Mouse (Mus musculus) MEL (cell line): ENCODE measurements around the gene Hibch. TPM values are rescaled to one million over a fixed set of nuclear protein-coding genes. Genes with fewer than 3 reads are reported as not detected.
"Not testable (repeated sequence)": the region's sequence is repeated elsewhere in the genome, so short reads cannot be mapped to it uniquely, and the experiment has no call there.

Experiments used
- DNase-seq: peaks from one replicate; pipeline ENCODE4 v3.0.0; 2011; ENCODE audit warnings: low read depth, low spot score
- H3K27ac ChIP-seq: 2 replicates; pipeline ENCODE4 v1.5.1; 2012; ENCODE audit warnings: low read depth, mild to moderate bottlenecking, control low read depth, low read length, moderate library complexity; ENCODE audit not compliant: control insufficient read depth
- H3K27me3 ChIP-seq, 2 experiments: fragments of 150-350 bp in 1 of 2; sonication (generic) in 1 of 2; 2 replicates each; pipeline ENCODE4 v1.6.1; 2012; ENCODE audit warnings: low read length in 2 of 2, mild to moderate bottlenecking in 2 of 2, improper control_type of control experiment in 1 of 2, moderate library complexity in 1 of 2; ENCODE audit not compliant: insufficient read depth in 2 of 2, control insufficient read depth in 1 of 2
- H3K36me3 ChIP-seq, 2 experiments: 2 replicates each; pipeline ENCODE4 v1.6.1; 2012 to 2014; ENCODE audit warnings: low read length in 2 of 2, improper control_type of control experiment in 1 of 2, inconsistent platforms in 1 of 2, mild to moderate bottlenecking in 1 of 2; ENCODE audit not compliant: insufficient read depth in 2 of 2, control insufficient read depth in 1 of 2
- H3K4me1 ChIP-seq, 2 experiments: fragments of 150-350 bp in 1 of 2; sonication (generic) in 1 of 2; 2 replicates each; pipeline ENCODE4 v1.6.1; 2012; ENCODE audit warnings: low read length in 2 of 2, improper control_type of control experiment in 1 of 2, mild to moderate bottlenecking in 1 of 2; ENCODE audit not compliant: insufficient read depth in 2 of 2, control insufficient read depth in 1 of 2
- H3K4me3 ChIP-seq, 2 experiments: fragments of 150-350 bp in 1 of 2; sonication (generic) in 1 of 2; 2 replicates each; pipeline ENCODE4 v1.5.1; 2012; ENCODE audit warnings: low read depth in 2 of 2, low read length in 2 of 2, mild to moderate bottlenecking in 2 of 2, moderate library complexity in 2 of 2, control low read depth in 1 of 2, improper control_type of control experiment in 1 of 2; ENCODE audit not compliant: control insufficient read depth in 1 of 2, insufficient read depth in 1 of 2
- H3K79me2 ChIP-seq: 2 replicates; pipeline ENCODE4 v1.6.1; 2012; ENCODE audit warnings: mild to moderate bottlenecking, low read length, moderate library complexity; ENCODE audit not compliant: control insufficient read depth, poor library complexity, insufficient read depth
- H3K9ac ChIP-seq: 2 replicates; pipeline ENCODE4 v1.6.1; 2012; ENCODE audit warnings: low read depth, mild to moderate bottlenecking, control low read depth, low read length, moderate library complexity; ENCODE audit not compliant: control insufficient read depth, poor library complexity, severe bottlenecking
- H3K9me3 ChIP-seq: fragments of 150-350 bp; sonication (generic); replicated peaks from 2 replicates; pipeline ENCODE4 v1.6.1; 2012; ENCODE audit warnings: mild to moderate bottlenecking, low read length, improper control_type of control experiment, moderate library complexity; ENCODE audit not compliant: insufficient read depth
- CHD1 ChIP-seq: IDR thresholded peaks from 2 replicates; pipeline ENCODE4 v1.6.1; 2012; ENCODE audit warnings: low read depth, mild to moderate bottlenecking, inconsistent platforms, low read length, improper control_type of control experiment
- CTCF ChIP-seq, 3 experiments: IDR thresholded peaks in 2 of 3; conservative IDR thresholded peaks in 1 of 3; 2 replicates each; pipeline ENCODE4 v1.5.1; 2011 to 2012; ENCODE audit warnings: low read length in 3 of 3, low read depth in 2 of 3, mild to moderate bottlenecking in 2 of 3, improper control_type of control experiment in 1 of 3, inconsistent platforms in 1 of 3, mixed read lengths in 1 of 3, moderate library complexity in 1 of 3; ENCODE audit not compliant: control insufficient read depth in 1 of 3, insufficient read depth in 1 of 3, poor library complexity in 1 of 3, severe bottlenecking in 1 of 3
- GABPA ChIP-seq: IDR thresholded peaks from 2 replicates; pipeline ENCODE4 v1.6.1; 2012; ENCODE audit warnings: low read depth, mild to moderate bottlenecking, inconsistent platforms, low read length, improper control_type of control experiment, moderate library complexity
- GATA1 ChIP-seq: IDR thresholded peaks from 2 replicates; pipeline ENCODE4 v1.6.1; 2011; ENCODE audit warnings: low read depth, low read length, improper control_type of control experiment
- HCFC1 ChIP-seq: IDR thresholded peaks from 2 replicates; pipeline ENCODE4 v1.6.1; 2012; ENCODE audit warnings: low read depth, mild to moderate bottlenecking, inconsistent platforms, low read length, improper control_type of control experiment, moderate library complexity
- KAT2A ChIP-seq: conservative IDR thresholded peaks from 2 replicates; pipeline ENCODE4 v1.6.1; 2012; ENCODE audit warnings: low read depth, low read length, improper control_type of control experiment, inconsistent platforms
- MEF2A ChIP-seq: IDR thresholded peaks from 2 replicates; pipeline ENCODE4 v1.6.1; 2014; ENCODE audit warnings: low read depth, mild to moderate bottlenecking, inconsistent platforms, low read length, improper control_type of control experiment; ENCODE audit not compliant: poor library complexity, insufficient replicate concordance, severe bottlenecking; ENCODE audit errors: extremely low read depth
- MXI1 ChIP-seq: IDR thresholded peaks from 2 replicates; pipeline ENCODE4 v1.6.1; 2011; ENCODE audit warnings: mild to moderate bottlenecking, low read depth, low read length, improper control_type of control experiment
- NELFE ChIP-seq: IDR thresholded peaks from 2 replicates; pipeline ENCODE4 v1.6.1; 2011; ENCODE audit warnings: low read depth, low read length, improper control_type of control experiment
- POLR2A ChIP-seq, 2 experiments: IDR thresholded peaks; 2 replicates each; pipeline ENCODE4 v1.6.1; 2011 to 2012; ENCODE audit warnings: low read length in 2 of 2, mild to moderate bottlenecking in 2 of 2, control low read depth in 1 of 2, improper control_type of control experiment in 1 of 2, low read depth in 1 of 2, moderate library complexity in 1 of 2; ENCODE audit not compliant: control insufficient read depth in 1 of 2, insufficient read depth in 1 of 2, poor library complexity in 1 of 2
- POLR2AphosphoS5 ChIP-seq: IDR thresholded peaks from 2 replicates; pipeline ENCODE4 v1.6.1; 2012; ENCODE audit warnings: low read depth, borderline replicate concordance, mild to moderate bottlenecking, inconsistent platforms, low read length, moderate library complexity, mixed read lengths
- RAD21 ChIP-seq: IDR thresholded peaks from 2 replicates; pipeline ENCODE4 v1.6.1; 2011; ENCODE audit warnings: mild to moderate bottlenecking, low read depth, low read length, improper control_type of control experiment
- SMC3 ChIP-seq: IDR thresholded peaks from 2 replicates; pipeline ENCODE4 v1.6.1; 2011; ENCODE audit warnings: low read depth, low read length, improper control_type of control experiment
- USF2 ChIP-seq, 2 experiments: IDR thresholded peaks; 2 replicates each; pipeline ENCODE4 v1.6.1; 2011 to 2012; ENCODE audit warnings: improper control_type of control experiment in 2 of 2, low read length in 2 of 2, borderline replicate concordance in 1 of 2, inconsistent platforms in 1 of 2, low read depth in 1 of 2, mild to moderate bottlenecking in 1 of 2; ENCODE audit not compliant: insufficient read depth in 1 of 2
- ZC3H11A ChIP-seq: IDR thresholded peaks from 2 replicates; pipeline ENCODE4 v1.6.1; 2012; ENCODE audit warnings: low read depth, mild to moderate bottlenecking, inconsistent platforms, low read length, improper control_type of control experiment
- ZKSCAN1 ChIP-seq: IDR thresholded peaks from 2 replicates; pipeline ENCODE4 v1.6.1; 2012; ENCODE audit warnings: low read depth, mild to moderate bottlenecking, inconsistent platforms, low read length, improper control_type of control experiment, moderate library complexity
- polyA plus RNA-seq, 2 experiments: library from polyadenylated mRNA; stranded (reverse) in 1 of 2; unstranded in 1 of 2; fragments of >175 nt in 1 of 2; fragments of >200 nt in 1 of 2; gene quantifications; 2 replicates each; pipeline versions ENCODE4 v1.2.1 to v1.2.4; 2012; ENCODE audit warnings: low replicate concordance in 2 of 2, low read depth in 1 of 2; ENCODE audit not compliant: insufficient read length in 2 of 2, insufficient read depth in 1 of 2, missing spikeins in 1 of 2
- total RNA-seq: library from RNA; depleted of rRNA; stranded (reverse); fragments of 300-350 nt; gene quantifications from 2 replicates; pipeline ENCODE4 v1.2.3, GENCODE M21; 2012

Gene Hibch
- total and polyA plus RNA-seq, 3 experiments: 28.5 to 35.2 TPM; not detected in 1

- H3K9me3 ChIP-seq: no peaks in the 10 kb centered on the region
- no peak overlapping the region for H3K27ac ChIP-seq
- peaks cover 0 to 12% of the 10 kb centered on the region in 2 experiments; a peak in 2 of 4 replicates for H3K36me3 ChIP-seq
- H3K9ac ChIP-seq: no peak overlapping the region
- H3K27me3 ChIP-seq: no peaks in the 10 kb centered on the region
- H3K4me3 ChIP-seq: no peak overlapping the region
- no peak for TF ChIP-seq CHD1
- no peak for TF ChIP-seq USF2 (IDR thresholded peaks at IDR 0.05; ENCODE audit: borderline replicate concordance in 1 of 2, insufficient read depth in 1 of 2, low read depth in 1 of 2, low read length in 2 of 2)
- TF ChIP-seq KAT2A: no peak
- TF ChIP-seq POLR2AphosphoS5: no peak
- TF ChIP-seq NELFE: no peak
- no peak for TF ChIP-seq POLR2A (IDR thresholded peaks at IDR 0.05; ENCODE audit: control insufficient read depth in 1 of 2, insufficient read depth in 1 of 2, low read depth in 1 of 2, low read length in 2 of 2, poor library complexity in 1 of 2)
- TF ChIP-seq, all 39 proteins: peak for 0
- no peak for DNase-seq
- peaks cover 3 to 17% of the 10 kb centered on the region in 2 experiments; a peak in 3 of 4 replicates for H3K4me1 ChIP-seq
- H3K79me2 ChIP-seq: peaks cover 8% of the 10 kb centered on the region
Measured at GRCm38 (mm10) chr1:52846556-52846955, 1.8 kb downstream of the Hibch start.

GRCm38 (mm10) chr1:52849422-52849821 lies 4.7 kb downstream of the Hibch start:
- no peak overlapping the region for H3K9ac ChIP-seq
- no peaks in the 10 kb centered on the region for H3K27me3 ChIP-seq
- peaks cover 8% of the 10 kb centered on the region for H3K79me2 ChIP-seq
- no peak overlapping the region for H3K27ac ChIP-seq
- no peaks in the 10 kb centered on the region for H3K9me3 ChIP-seq
- no peak for DNase-seq
- no peak overlapping the region for H3K4me3 ChIP-seq
- H3K36me3 ChIP-seq: peaks cover 0 to 12% of the 10 kb centered on the region in 2 experiments; a peak in 2 of 4 replicates
- no peak for TF ChIP-seq GATA1
- TF ChIP-seq GABPA: no peak
- no peak for TF ChIP-seq ZKSCAN1
- TF ChIP-seq MXI1: no peak
- TF ChIP-seq KAT2A: no peak
- TF ChIP-seq HCFC1: no peak
- no peak for TF ChIP-seq MEF2A
- TF ChIP-seq, all 39 proteins: peak for 0
- peaks cover 3 to 11% of the 10 kb centered on the region in 2 experiments; a peak in 3 of 4 replicates for H3K4me1 ChIP-seq

- peak in 2 of 3 experiments; percentile 36 to 65; a peak in 3 of 6 replicates for TF ChIP-seq CTCF (IDR thresholded peaks at IDR 0.05 in 2 of 3, conservative IDR thresholded peaks at IDR 0.05 in 1 of 3; ENCODE audit: control insufficient read depth in 1 of 3, insufficient read depth in 1 of 3, low read depth in 2 of 3, low read length in 3 of 3, poor library complexity in 1 of 3, severe bottlenecking in 1 of 3)
- TF ChIP-seq RAD21: peak; percentile 65
- peak; percentile 24; the same call in 1 of the 2 replicates for TF ChIP-seq ZC3H11A
- TF ChIP-seq SMC3: peak; percentile 69
- TF ChIP-seq, all 39 proteins: peak for 4; not testable (repeated sequence) for 35
- not testable (repeated sequence) for H3K79me2 ChIP-seq, H3K36me3 ChIP-seq, H3K4me3 ChIP-seq, H3K9me3 ChIP-seq, H3K27me3 ChIP-seq, H3K9ac ChIP-seq, H3K4me1 ChIP-seq, H3K27ac ChIP-seq
- DNase-seq: peak; percentile 74
Measured at GRCm38 (mm10) chr1:52854029-52854428, 9.3 kb downstream of the Hibch start.
